Mouse (Mus musculus) left cerebral cortex, postnatal 36 days (tissue): Measurements from ENCODE around the gene Tal1. TPM values are rescaled to one million over a fixed set of nuclear protein-coding genes. Genes with fewer than 3 reads are reported as not detected.

Experiments used
- DNase-seq, 2 experiments: peaks; one replicate each; pipeline ENCODE4 v3.0.0; 2021 to 2022; ENCODE audit warnings: low spot score in 2 of 2, mixed read lengths in 1 of 2
- intact Hi-C: fragments of 180-260 bp; cut with DNase I; formaldehyde crosslinking; loops from one replicate; pipeline ENCODE4 v1.15.1; 2025
- total RNA-seq, 2 experiments: library from RNA; stranded (reverse); gene quantifications; 2 replicates each; pipeline ENCODE4 v1.2.3; 2021

Tal1 gene
- 1 to 10 TPM; 1.6 to 2.2 TPM for total RNA-seq

GRCm38 (mm10) chr4:115056371-115056920 is at the start of gene Tal1:
TSS of gene Tal1 (plus strand) at chr4:115056426.
- intact Hi-C loops, result no loop called here
- DNase-seq, result no peak

- DNase-seq, result no peak
- intact Hi-C loops, result no loop called here
Measured at GRCm38 (mm10) chr4:115014276-115014675, 42.0 kb upstream of the Tal1 start.

GRCm38 (mm10) chr4:115019997-115020396 is 36.2 kb upstream of the Tal1 start:
- no peak for DNase-seq
- intact Hi-C loops, result no loop called here

- DNase-seq, result no peak
- intact Hi-C loops, result no loop called here
Measured at GRCm38 (mm10) chr4:115035043-115035442, 21.2 kb upstream of the Tal1 start.

GRCm38 (mm10) chr4:115038242-115038641 is 18.0 kb upstream of the Tal1 start:
- DNase-seq, result peak in 1 of 2 experiments; percentile 14
- intact Hi-C loops, result no loop called here

GRCm38 (mm10) chr4:115045621-115046020 is 10.6 kb upstream of the Tal1 start:
- intact Hi-C loops, result loop anchor here (5.0 kb wide), 1 partner anchor 42 kb away; the partner anchor contains the start of gene Pdzk1ip1
- no peak for DNase-seq

- DNase-seq, result peak in 1 of 2 experiments; percentile 38
- intact Hi-C loops, result loop anchor here (5.0 kb wide), 1 partner anchor 40 kb away; the partner anchor contains the start of gene Pdzk1ip1
Measured at GRCm38 (mm10) chr4:115047750-115048149, 8.5 kb upstream of the Tal1 start.

- intact Hi-C loops, result loop anchor here (5.0 kb wide), 1 partner anchor 39 kb away; the partner anchor contains the start of gene Pdzk1ip1
Measured at GRCm38 (mm10) chr4:115048190-115048589, 8.0 kb upstream of the Tal1 start.

GRCm38 (mm10) chr4:115051245-115051644 is 5.0 kb upstream of the Tal1 start:
- intact Hi-C loops, result no loop called here

More at GRCm38 (mm10) chr4:115048190-115048589, 8.0 kb upstream of the Tal1 start:
- no peak for DNase-seq

GRCm38 (mm10) chr4:115052343-115053005 is 3.8 kb upstream of the Tal1 start:
- peak; percentile 15 to 26 for DNase-seq
- intact Hi-C loops, result no loop called here

More at GRCm38 (mm10) chr4:115051245-115051644, 5.0 kb upstream of the Tal1 start:
- no peak for DNase-seq

- DNase-seq, result no peak
- intact Hi-C loops, result no loop called here
Measured at GRCm38 (mm10) chr4:115055044-115055443, 1.2 kb upstream of the Tal1 start.

GRCm38 (mm10) chr4:115055691-115056090 is 535 bp upstream of the Tal1 start:
- intact Hi-C loops, result no loop called here
- no peak for DNase-seq

- intact Hi-C loops, result no loop called here
- peak; percentile 41 to 55 for DNase-seq
Measured at GRCm38 (mm10) chr4:115056921-115057673, 871 bp downstream of the Tal1 start.

GRCm38 (mm10) chr4:115057674-115058316 is 1.6 kb downstream of the Tal1 start:
- no peak for DNase-seq
- intact Hi-C loops, result loop anchor here (2.0 kb wide), 2 partner anchors 155 to 881 kb away; partner anchors contain the start of gene Dmbx1

- no peak for DNase-seq
- intact Hi-C loops, result loop anchor here (2.0 kb wide), 2 partner anchors 156 to 880 kb away; partner anchors contain the start of gene Dmbx1
Measured at GRCm38 (mm10) chr4:115058317-115058761, 2.1 kb downstream of the Tal1 start.

GRCm38 (mm10) chr4:115058871-115059590 is 2.8 kb downstream of the Tal1 start:
- intact Hi-C loops, result loop anchor here (2.0 kb wide), 2 partner anchors 156 to 880 kb away; partner anchors contain the start of gene Dmbx1

GRCm38 (mm10) chr4:115059871-115060270 is 3.6 kb downstream of the Tal1 start:
- DNase-seq, result no peak
- intact Hi-C loops, result loop anchor here (2.0 kb wide), 2 partner anchors 157 to 879 kb away; partner anchors contain the start of gene Dmbx1

More at GRCm38 (mm10) chr4:115058871-115059590, 2.8 kb downstream of the Tal1 start:
- no peak for DNase-seq

GRCm38 (mm10) chr4:115060753-115061152 is 4.5 kb downstream of the Tal1 start:
- DNase-seq, result no peak
- intact Hi-C loops, result no loop called here

- no peak for DNase-seq
- intact Hi-C loops, result no loop called here
Measured at GRCm38 (mm10) chr4:115062540-115062874, 6.3 kb downstream of the Tal1 start.
